Comparison of ENCODE assay signal across 15 mouse cellular contexts in genomic region chr11:110426572-110427145, GRCm38 (mm10). TPM values are rescaled to one million over a fixed set of nuclear protein-coding genes. Genes with fewer than 3 reads are reported as not detected.
DNase-seq lines count a peak whose midpoint lies in the region; ATAC-seq and TF ChIP-seq lines count a peak whose summit lies in the region.
"Had no signal": no experiment of that assay in that cellular context is flagged by ENCODE, and none has a peak within 500 bp of the region (broad histone marks: within the 10 kb centered on the region; RNA-seq: fewer than 3 reads in every experiment).

No protein-coding gene starts in this region.

- no peak overlapping the region for H3K9ac ChIP-seq in neural tube, embryonic 13.5 days
- no peak overlapping the region for H3K9ac ChIP-seq in stomach, postnatal 0 days (ENCODE audit: low read length)
- H3K9ac ChIP-seq: limb, embryonic 13.5 days; midbrain, embryonic 12.5 days; neural tube, embryonic 12.5 days had no signal

- peak; percentile 45 for DNase-seq in kidney, adult 2 months
- no peak for DNase-seq in kidney, adult 18-20 months
- no peak for DNase-seq in neural tube, embryonic 10.5 days (ENCODE audit: extremely low spot score, low spot score)
- peak; percentile 72 for DNase-seq in large intestine, adult 2 months (ENCODE audit: low read depth, low spot score)
- no peak for DNase-seq in stomach, postnatal 0 days (ENCODE audit: low spot score)
- no peak for DNase-seq in cerebellum, postnatal 4 days (ENCODE audit: low spot score in 2 of 2)
- DNase-seq in thymus, postnatal 14 days = no peak
- DNase-seq: cerebellum, adult 18-20 months; gastrocnemius, postnatal 14 days had no signal

- TF ChIP-seq EP300 in stomach, postnatal 0 days (optimal IDR thresholded peaks at IDR 0.05) = no peak

- no peak for TF ChIP-seq POLR2A in kidney, adult 2 months (IDR thresholded peaks at IDR 0.05; ENCODE audit: low read depth, low read length)

- H3K4me2 ChIP-seq in neural tube, embryonic 13.5 days = no peak overlapping the region
- no peak overlapping the region for H3K4me2 ChIP-seq in stomach, postnatal 0 days (replicated peaks; ENCODE audit: low read depth)
- H3K4me2 ChIP-seq: limb, embryonic 13.5 days; midbrain, embryonic 12.5 days; neural tube, embryonic 12.5 days had no signal

- TF ChIP-seq CTCF in kidney, adult 2 months (conservative IDR thresholded peaks at IDR 0.05; ENCODE audit: insufficient read depth, insufficient read length, low read depth, low read length) = no peak
- no peak for TF ChIP-seq CTCF in stomach, postnatal 0 days (IDR thresholded peaks at IDR 0.05; ENCODE audit: low read depth)

- no peaks in the 10 kb centered on the region for H3K36me3 ChIP-seq in kidney, adult 2 months (ENCODE audit: control insufficient read depth, insufficient read depth, low read length)
- no peaks in the 10 kb centered on the region for H3K36me3 ChIP-seq in neural tube, embryonic 13.5 days
- no peaks in the 10 kb centered on the region for H3K36me3 ChIP-seq in stomach, postnatal 0 days (ENCODE audit: control insufficient read depth, insufficient read depth, low read length)
- H3K36me3 ChIP-seq: limb, embryonic 13.5 days; midbrain, embryonic 12.5 days; neural tube, embryonic 12.5 days had no signal

- no peak overlapping the region for H3K27ac ChIP-seq in kidney, adult 2 months (ENCODE audit: insufficient read depth, low read depth, low read length)
- H3K27ac ChIP-seq in neural tube, embryonic 13.5 days (replicated peaks) = peak overlapping the region; percentile 20; the same call in 1 of the 2 replicates
- H3K27ac ChIP-seq in stomach, postnatal 0 days (replicated peaks) = 0 out of 2 replicates have a peak overlapping the region, but pooled peaks have one; percentile 8
- H3K27ac ChIP-seq: limb, embryonic 13.5 days; midbrain, embryonic 12.5 days; neural tube, embryonic 12.5 days had no signal

- no peak overlapping the region for H3K4me3 ChIP-seq in kidney, adult 2 months (ENCODE audit: insufficient read depth, low read depth, low read length)
- no peak overlapping the region for H3K4me3 ChIP-seq in neural tube, embryonic 13.5 days
- no peak overlapping the region for H3K4me3 ChIP-seq in stomach, postnatal 0 days (ENCODE audit: low read depth, low read length)
- H3K4me3 ChIP-seq: forebrain, embryonic 10.5 days; limb, embryonic 13.5 days; midbrain, embryonic 12.5 days; neural tube, embryonic 12.5 days had no signal

- no peaks in the 10 kb centered on the region for H3K9me3 ChIP-seq in neural tube, embryonic 13.5 days
- no peaks in the 10 kb centered on the region for H3K9me3 ChIP-seq in stomach, postnatal 0 days (ENCODE audit: control insufficient read depth, low read length)
- H3K9me3 ChIP-seq: forebrain, embryonic 10.5 days; limb, embryonic 13.5 days; midbrain, embryonic 12.5 days; neural tube, embryonic 12.5 days had no signal

- no peak for ATAC-seq in neural tube, embryonic 13.5 days (ENCODE audit: low read depth)
- peak; percentile 14; the same call in 1 of the 2 replicates for ATAC-seq in stomach, postnatal 0 days (ENCODE audit: low FRiP score, low TSS enrichment)
- ATAC-seq: inflammation-experienced regulatory T-cells, adult 6 months had no signal

- no peaks in the 10 kb centered on the region for H3K27me3 ChIP-seq in kidney, adult 2 months (replicated peaks; ENCODE audit: control insufficient read depth, insufficient read depth, low read length)
- no peaks in the 10 kb centered on the region for H3K27me3 ChIP-seq in neural tube, embryonic 13.5 days
- H3K27me3 ChIP-seq in stomach, postnatal 0 days (ENCODE audit: control insufficient read depth, insufficient read depth, low read length) = no peaks in the 10 kb centered on the region
- H3K27me3 ChIP-seq: limb, embryonic 13.5 days; midbrain, embryonic 12.5 days; neural tube, embryonic 12.5 days had no signal

- H3K4me1 ChIP-seq in kidney, adult 2 months (ENCODE audit: control insufficient read depth, insufficient read depth, low read length) = peaks cover 14% of the 10 kb centered on the region; the same call in 1 of the 2 replicates
- peaks cover 15% of the 10 kb centered on the region for H3K4me1 ChIP-seq in neural tube, embryonic 13.5 days (replicated peaks)
- peaks cover 3% of the 10 kb centered on the region for H3K4me1 ChIP-seq in stomach, postnatal 0 days (replicated peaks; ENCODE audit: control insufficient read depth, insufficient read depth)

- WGBS in kidney, adult 2 months = 39% methylated on average over 6 of the region's 6 CpGs
- 68% methylated on average over 6 of the region's 6 CpGs for WGBS in neural tube, embryonic 13.5 days
- 17% methylated on average over 6 of the region's 6 CpGs for WGBS in large intestine, adult 2 months
- WGBS in stomach, postnatal 0 days = 72% methylated on average over 6 of the region's 6 CpGs

RNA-seq across cellular contexts. Expression of gene Map2k6, which starts 27.7 kb away (rescaled TPM):
- polyA plus RNA-seq in kidney, adult 2 months (2012; rRNA removed) = 5.6 and 6.6 TPM in 2 replicates
- 24.4 and 27.2 TPM in 2 replicates for polyA plus RNA-seq in neural tube, embryonic 13.5 days (2015; fragmentation: Nextera tagmentation; extraction: Ambion mirVana)
- polyA plus RNA-seq in large intestine, adult 2 months (2012; rRNA removed) = 3.5 and 4.5 TPM in 2 replicates
- 6.0 and 7.8 TPM in 2 replicates for polyA plus RNA-seq in stomach, postnatal 0 days (2015; fragmentation: Nextera tagmentation; extraction: Ambion mirVana)

Comparison
In these comparisons a context has a peak if more than half of its experiments do, and no peak if none do; other contexts are left out.
1. DNase-seq: peak in kidney, adult 2 months (single experiment) and large intestine, adult 2 months (single experiment); none in kidney, adult 18-20 months (single experiment), neural tube, embryonic 10.5 days (single experiment), stomach, postnatal 0 days (single experiment), cerebellum, postnatal 4 days (0 of 2) and thymus, postnatal 14 days (single experiment).